Mouse (Mus musculus): Measurements from ENCODE around the gene Kif26b.

Gene Kif26b

GRCm38 (mm10) chr1:178716411-178716810 lies 187.5 kb downstream of the Kif26b start:
- DNase-seq (ENCODE audit: extremely low read depth, low read depth) = no peak

- no peak for DNase-seq (ENCODE audit: extremely low read depth, low read depth)
Measured at GRCm38 (mm10) chr1:178720821-178721220, 191.9 kb downstream of the Kif26b start.

GRCm38 (mm10) chr1:178722793-178723192 lies 193.9 kb downstream of the Kif26b start:
- DNase-seq (ENCODE audit: extremely low read depth, low read depth) = no peak

GRCm38 (mm10) chr1:178725536-178725935 lies 196.6 kb downstream of the Kif26b start:
- no peak for DNase-seq (ENCODE audit: extremely low read depth, low read depth)

GRCm38 (mm10) chr1:178728256-178728655 lies 199.3 kb downstream of the Kif26b start:
- no peak for DNase-seq (ENCODE audit: extremely low read depth, low read depth)

GRCm38 (mm10) chr1:178730271-178730670 lies 201.3 kb downstream of the Kif26b start:
- DNase-seq (ENCODE audit: extremely low read depth, low read depth) = no peak

GRCm38 (mm10) chr1:178733035-178733434 lies 204.1 kb downstream of the Kif26b start:
- no peak for DNase-seq (ENCODE audit: extremely low read depth, low read depth)

- no peak for DNase-seq (ENCODE audit: extremely low read depth, low read depth)
Measured at GRCm38 (mm10) chr1:178734576-178734975, 205.7 kb downstream of the Kif26b start.

- DNase-seq (ENCODE audit: extremely low read depth, low read depth) = no peak
Measured at GRCm38 (mm10) chr1:178736931-178737330, 208.0 kb downstream of the Kif26b start.

GRCm38 (mm10) chr1:178743820-178744219 lies 214.9 kb downstream of the Kif26b start:
- DNase-seq (ENCODE audit: extremely low read depth, low read depth) = no peak

- DNase-seq (ENCODE audit: extremely low read depth, low read depth) = no peak
Measured at GRCm38 (mm10) chr1:178744526-178744925, 215.6 kb downstream of the Kif26b start.

GRCm38 (mm10) chr1:178744961-178745360 lies 216.0 kb downstream of the Kif26b start:
- no peak for DNase-seq (ENCODE audit: extremely low read depth, low read depth)

- no peak for DNase-seq (ENCODE audit: extremely low read depth, low read depth)
Measured at GRCm38 (mm10) chr1:178745471-178745870, 216.5 kb downstream of the Kif26b start.

GRCm38 (mm10) chr1:178747279-178748221 lies 218.6 kb downstream of the Kif26b start:
- DNase-seq (ENCODE audit: extremely low read depth, low read depth) = no peak

GRCm38 (mm10) chr1:178748222-178748600 lies 219.3 kb downstream of the Kif26b start:
- DNase-seq (ENCODE audit: extremely low read depth, low read depth) = no peak

GRCm38 (mm10) chr1:178748617-178749016 lies 219.7 kb downstream of the Kif26b start:
- no peak for DNase-seq (ENCODE audit: extremely low read depth, low read depth)

GRCm38 (mm10) chr1:178749786-178750185 lies 220.9 kb downstream of the Kif26b start:
- DNase-seq (ENCODE audit: extremely low read depth, low read depth) = no peak

GRCm38 (mm10) chr1:178758441-178758840 lies 229.5 kb downstream of the Kif26b start:
- DNase-seq (ENCODE audit: extremely low read depth, low read depth) = no peak

GRCm38 (mm10) chr1:178762125-178762741 lies 233.3 kb downstream of the Kif26b start:
- DNase-seq (ENCODE audit: extremely low read depth, low read depth) = no peak

- no peak for DNase-seq (ENCODE audit: extremely low read depth, low read depth)
Measured at GRCm38 (mm10) chr1:178764914-178765313, 236.0 kb downstream of the Kif26b start.

- DNase-seq (ENCODE audit: extremely low read depth, low read depth) = no peak
Measured at GRCm38 (mm10) chr1:178765650-178766049, 236.7 kb downstream of the Kif26b start.

- DNase-seq (ENCODE audit: extremely low read depth, low read depth) = no peak
Measured at GRCm38 (mm10) chr1:178768976-178769375, 240.1 kb downstream of the Kif26b start.

GRCm38 (mm10) chr1:178769988-178770387 lies 241.1 kb downstream of the Kif26b start:
- DNase-seq (ENCODE audit: extremely low read depth, low read depth) = no peak
